Mouse (Mus musculus) central nervous system, embryonic 11.5 days (tissue): ENCODE measurements around the gene Mbnl2. TPM values are rescaled to one million over a fixed set of nuclear protein-coding genes. Genes with fewer than 3 reads are reported as not detected.

ENCODE experiments used
- polyA plus RNA-seq: library from polyadenylated mRNA; depleted of rRNA; stranded (reverse); fragments of >200 nt; gene quantifications from 2 replicates; pipeline ENCODE4 v1.2.3, GENCODE M21; 2012; rRNA removed

The Mbnl2 gene
- 18.4 and 46.7 TPM in 2 replicates for polyA plus RNA-seq

GRCm38 (mm10) chr14:120275246-120276238 is at the start of gene Mbnl2:
Gene Mbnl2, plus strand, starts transcription at chr14:120275669.

GRCm38 (mm10) chr14:120477982-120478568 is 202.6 kb downstream of the Mbnl2 start, which contains the start of gene Rap2a:
Gene Rap2a, plus strand, starts transcription at chr14:120478444.

Other genes starting within 250 kb of the Mbnl2 start
- gene Oxgr1, start 233.2 kb upstream of the Mbnl2 start, polyA plus RNA-seq: not detected in 2 replicates
- 22.0 and 27.3 TPM in 2 replicates for gene Rap2a, start 202.8 kb downstream of the Mbnl2 start, polyA plus RNA-seq